Mouse (Mus musculus): ENCODE data around the gene Col6a4. TPM values are rescaled to one million over a fixed set of nuclear protein-coding genes. Genes with fewer than 3 reads are reported as not detected.

Col6a4 gene
- total and polyA plus RNA-seq, 3 experiments = 0.08 to 0.74 (median 0.47) TPM

DNA sequence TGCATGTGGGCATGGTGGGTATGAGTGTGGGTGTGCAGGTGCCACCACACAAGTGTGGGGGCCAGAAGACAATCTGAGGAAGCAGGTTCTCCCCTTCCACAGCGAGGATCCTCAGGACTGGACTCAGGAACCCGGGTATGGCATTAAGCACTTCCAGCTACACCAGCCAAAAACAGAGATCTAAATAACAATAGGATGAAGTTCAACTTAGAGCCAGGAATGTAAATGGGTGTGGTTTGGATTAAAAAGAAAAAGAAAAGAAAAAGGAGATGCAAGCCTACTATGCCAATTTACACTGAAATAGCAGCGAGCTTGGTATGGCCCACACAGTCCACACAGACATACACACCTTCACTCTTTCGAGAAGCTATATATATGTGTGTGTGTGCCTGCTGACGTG is 128.6 kb downstream of the Col6a4 start:
- no peak overlapping the region for H3K9ac ChIP-seq (ENCODE audit: insufficient read depth, low read depth)
- TF ChIP-seq ETS1 (conservative IDR thresholded peaks at IDR 0.05; ENCODE audit: low read depth, low read length) (no peak), GABPA (IDR thresholded peaks at IDR 0.05; ENCODE audit: insufficient replicate concordance, low read depth, low read length) (no peak), UBTF (IDR thresholded peaks at IDR 0.05; ENCODE audit: low read depth, low read length) (no peak), ELF1 (IDR thresholded peaks at IDR 0.05; ENCODE audit: low read depth, low read length) (no peak), USF1 (IDR thresholded peaks at IDR 0.05; ENCODE audit: low read depth, low read length) (no peak), MAFK (IDR thresholded peaks at IDR 0.05; ENCODE audit: insufficient replicate concordance, low read length) (no peak), TBP (conservative IDR thresholded peaks at IDR 0.05; ENCODE audit: low read depth, low read length) (no peak), KAT2A (IDR thresholded peaks at IDR 0.05; ENCODE audit: insufficient replicate concordance, low read length) (no peak), CHD2 (IDR thresholded peaks at IDR 0.05; ENCODE audit: low read length) (no peak), MYC (IDR thresholded peaks at IDR 0.05; ENCODE audit: low read depth, low read length) (no peak), ZC3H11A (IDR thresholded peaks at IDR 0.05; ENCODE audit: low read depth, low read length) (no peak), IRF4 (IDR thresholded peaks at IDR 0.05; ENCODE audit: low read depth, low read length) (no peak)
- H3K9me3 ChIP-seq (replicated peaks; ENCODE audit: low read length) = no peaks in the 10 kb centered on the region
- no peaks in the 10 kb centered on the region for H3K4me1 ChIP-seq (ENCODE audit: control insufficient read depth in 1 of 2, insufficient read depth in 2 of 2)
- no peak for DNase-seq (ENCODE audit: extremely low read depth)
- H3K27ac ChIP-seq (ENCODE audit: insufficient read depth, low read depth) = no peak overlapping the region
- dilution Hi-C loops (cut with MboI; ENCODE audit: extremely low pct_ligation_motif_present, extremely low pct_unique_long_range_greater_than_20kb, low sequenced_read_pairs) = no loop called here
- H3K79me2 ChIP-seq (replicated peaks; ENCODE audit: control insufficient read depth, extremely low read depth, insufficient read depth, poor library complexity, severe bottlenecking) = no peaks in the 10 kb centered on the region
- no peaks in the 10 kb centered on the region for H3K36me3 ChIP-seq (replicated peaks in 1 of 2; ENCODE audit: control insufficient read depth in 1 of 2, insufficient read depth in 1 of 2, low read length in 1 of 2)
- in situ Hi-C loops (cut with MboI; ENCODE audit: low pct_ligation_motif_present, low pct_unique_long_range_greater_than_20kb, low sequenced_read_pairs) = no loop called here
- peaks cover 46% of the 10 kb centered on the region for H3K27me3 ChIP-seq (replicated peaks)
- no peak overlapping the region for H3K4me3 ChIP-seq (replicated peaks in 1 of 3; ENCODE audit: low read depth in 2 of 3, low read length in 2 of 3, poor library complexity in 1 of 3)
- H3K4me2 ChIP-seq (ENCODE audit: insufficient read depth, low read depth, poor library complexity, severe bottlenecking) = no peak overlapping the region

DNA sequence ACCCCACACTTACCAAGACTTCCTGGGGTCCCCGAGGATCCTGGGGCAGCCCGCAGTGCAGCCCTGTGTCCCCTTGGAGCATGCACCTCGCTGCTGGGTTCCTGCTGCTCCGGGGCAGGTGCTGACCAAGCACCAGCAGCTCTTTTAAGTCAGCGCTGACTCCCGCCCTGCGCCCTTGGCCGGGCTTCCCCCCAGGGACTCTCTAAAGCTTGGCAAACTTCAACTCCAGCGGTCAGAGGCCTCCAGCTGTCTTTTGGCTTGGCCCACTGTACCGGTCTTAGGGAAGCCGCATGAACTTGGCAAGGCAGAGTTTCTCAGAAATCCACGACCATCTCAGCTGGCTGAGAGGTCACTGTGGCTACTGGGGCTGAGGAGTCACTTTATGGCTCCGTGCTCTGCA is 136.1 kb downstream of the Col6a4 start, which contains the start of gene Col6a5:
Gene Col6a5, minus strand, starts transcription at position 111 of the 400 bp plus-strand sequence.
- dilution Hi-C loops (cut with MboI; ENCODE audit: extremely low pct_ligation_motif_present, extremely low pct_unique_long_range_greater_than_20kb, low sequenced_read_pairs) = no loop called here
- H3K4me3 ChIP-seq (replicated peaks in 1 of 3; ENCODE audit: low read depth in 2 of 3, low read length in 2 of 3, poor library complexity in 1 of 3) = no peak within 1 kb of the TSS
- H3K79me2 ChIP-seq (replicated peaks; ENCODE audit: control insufficient read depth, extremely low read depth, insufficient read depth, poor library complexity, severe bottlenecking) = no peaks in the 10 kb centered on the region
- no peaks in the 10 kb centered on the region for H3K9me3 ChIP-seq (replicated peaks; ENCODE audit: low read length)
- H3K27ac ChIP-seq (ENCODE audit: insufficient read depth, low read depth) = no peak within 1 kb of the TSS
- H3K4me1 ChIP-seq (ENCODE audit: control insufficient read depth in 1 of 2, insufficient read depth in 2 of 2) = no peaks in the 10 kb centered on the region
- no peak within 1 kb of the TSS for H3K9ac ChIP-seq (ENCODE audit: insufficient read depth, low read depth)
- peaks cover 63% of the 10 kb centered on the region for H3K27me3 ChIP-seq (replicated peaks)
- no peak within 1 kb of the TSS for H3K4me2 ChIP-seq (ENCODE audit: insufficient read depth, low read depth, poor library complexity, severe bottlenecking)
- no peaks in the 10 kb centered on the region for H3K36me3 ChIP-seq (replicated peaks in 1 of 2; ENCODE audit: control insufficient read depth in 1 of 2, insufficient read depth in 1 of 2, low read length in 1 of 2)
- in situ Hi-C loops (cut with MboI; ENCODE audit: low pct_ligation_motif_present, low pct_unique_long_range_greater_than_20kb, low sequenced_read_pairs) = no loop called here
- no peak for DNase-seq (ENCODE audit: extremely low read depth)
- TF ChIP-seq GABPA (IDR thresholded peaks at IDR 0.05; ENCODE audit: insufficient replicate concordance, low read depth, low read length) (no peak), UBTF (IDR thresholded peaks at IDR 0.05; ENCODE audit: low read depth, low read length) (no peak), ZNF384 (IDR thresholded peaks at IDR 0.05; ENCODE audit: low read depth, low read length) (no peak), ZC3H11A (IDR thresholded peaks at IDR 0.05; ENCODE audit: low read depth, low read length) (no peak), IRF4 (IDR thresholded peaks at IDR 0.05; ENCODE audit: low read depth, low read length) (no peak), RCOR1 (conservative IDR thresholded peaks at IDR 0.05; ENCODE audit: low read depth, low read length) (no peak), BHLHE40 (IDR thresholded peaks at IDR 0.05; ENCODE audit: low read depth, low read length) (no peak), POLR2AphosphoS2 (IDR thresholded peaks at IDR 0.05; ENCODE audit: low read depth, low read length) (no peak), MAZ (IDR thresholded peaks at IDR 0.05; ENCODE audit: low read depth, low read length) (no peak), PAX5 (IDR thresholded peaks at IDR 0.05; ENCODE audit: low read length) (no peak), ETS1 (conservative IDR thresholded peaks at IDR 0.05; ENCODE audit: low read depth, low read length) (no peak), MAFK (IDR thresholded peaks at IDR 0.05; ENCODE audit: insufficient replicate concordance, low read length) (no peak), NRF1 (IDR thresholded peaks at IDR 0.05; ENCODE audit: low read depth, low read length) (no peak), TCF12 (IDR thresholded peaks at IDR 0.05; ENCODE audit: low read depth, low read length) (no peak)
